In genomic region chr7:92134301-92134700, GRCm38 (mm10) we compare ENCODE assay signal across 21 mouse cellular contexts.
A peak's percentile ranks its signal among the peaks of the same experiment; 100 is the strongest.
DNase-seq lines count a peak whose midpoint lies in the region; ATAC-seq and TF ChIP-seq lines count a peak whose summit lies in the region.
"Had no signal": no experiment of that assay in that cellular context is flagged by ENCODE, and none has a peak within 500 bp of the region (broad histone marks: within the 10 kb centered on the region; RNA-seq: fewer than 3 reads in every experiment).

No protein-coding gene starts in this region.

- in situ Hi-C loops in CH12.LX (cut with MboI; ENCODE audit: low pct_ligation_motif_present, low pct_unique_long_range_greater_than_20kb, low sequenced_read_pairs) = no loop called here

- H3K79me2 ChIP-seq in CH12.LX (replicated peaks; ENCODE audit: control insufficient read depth, extremely low read depth, insufficient read depth, poor library complexity, severe bottlenecking) = no peaks in the 10 kb centered on the region

- no peak for ATAC-seq in kidney, embryonic 14.5 days (ENCODE audit: low FRiP score, low TSS enrichment)
- peak; percentile 79 for ATAC-seq in activated CD4-positive, CD25-positive, alpha-beta regulatory T cell, adult 4 months
- ATAC-seq: forebrain, embryonic 13.5 days; forebrain, postnatal 0 days had no signal

- no peaks in the 10 kb centered on the region for H3K36me3 ChIP-seq in kidney, adult 2 months (ENCODE audit: control insufficient read depth, insufficient read depth, low read length)
- no peaks in the 10 kb centered on the region for H3K36me3 ChIP-seq in kidney, embryonic 14.5 days (ENCODE audit: control insufficient read depth, insufficient read depth, low read length)
- H3K36me3 ChIP-seq in CH12.LX (replicated peaks in 1 of 2; ENCODE audit: control insufficient read depth in 1 of 2, insufficient read depth in 1 of 2, low read length in 1 of 2) = no peaks in the 10 kb centered on the region
- H3K36me3 ChIP-seq: embryonic facial prominence, embryonic 10.5 days; heart, embryonic 15.5 days; hindbrain, embryonic 10.5 days had no signal

- no peaks in the 10 kb centered on the region for H3K9me3 ChIP-seq in kidney, embryonic 14.5 days (ENCODE audit: control insufficient read depth, low read length)
- H3K9me3 ChIP-seq in CH12.LX (replicated peaks; ENCODE audit: low read length) = no peaks in the 10 kb centered on the region
- H3K9me3 ChIP-seq: embryonic facial prominence, embryonic 10.5 days; forebrain, embryonic 13.5 days; heart, embryonic 15.5 days; hindbrain, embryonic 10.5 days had no signal

- TF ChIP-seq CTCF in kidney, adult 2 months (conservative IDR thresholded peaks at IDR 0.05; ENCODE audit: insufficient read depth, insufficient read length, low read depth, low read length) = no peak
- TF ChIP-seq CTCF in CH12.LX (conservative IDR thresholded peaks at IDR 0.05 in 1 of 2, IDR thresholded peaks at IDR 0.05 in 1 of 2; ENCODE audit: low read depth in 2 of 2, low read length in 2 of 2) = no peak

- no peak overlapping the region for H3K9ac ChIP-seq in kidney, embryonic 14.5 days (ENCODE audit: low read depth, low read length)
- no peak overlapping the region for H3K9ac ChIP-seq in CH12.LX (ENCODE audit: insufficient read depth, low read depth)
- H3K9ac ChIP-seq: forebrain, embryonic 13.5 days; forebrain, postnatal 0 days; heart, embryonic 15.5 days; hindbrain, embryonic 14.5 days had no signal

- H3K4me3 ChIP-seq in kidney, adult 2 months (ENCODE audit: insufficient read depth, low read depth, low read length) = no peak overlapping the region
- H3K4me3 ChIP-seq in kidney, embryonic 14.5 days (ENCODE audit: low read length) = no peak overlapping the region
- H3K4me3 ChIP-seq in CH12.LX (replicated peaks in 1 of 3; ENCODE audit: low read depth in 2 of 3, low read length in 2 of 3, poor library complexity in 1 of 3) = no peak overlapping the region
- H3K4me3 ChIP-seq: embryonic facial prominence, embryonic 10.5 days; forebrain, embryonic 13.5 days; heart, adult 2 months; heart, embryonic 15.5 days; hindbrain, embryonic 10.5 days had no signal

- WGBS in kidney, adult 2 months = 58% methylated on average over 3 of the region's 3 CpGs
- 56% methylated on average over 3 of the region's 3 CpGs for WGBS in kidney, embryonic 14.5 days

- no peak overlapping the region for H3K4me2 ChIP-seq in kidney, embryonic 14.5 days (replicated peaks; ENCODE audit: low read depth, low read length)
- H3K4me2 ChIP-seq in CH12.LX (ENCODE audit: insufficient read depth, low read depth, poor library complexity, severe bottlenecking) = no peak overlapping the region
- H3K4me2 ChIP-seq: forebrain, embryonic 13.5 days; heart, embryonic 11.5 days; heart, embryonic 15.5 days; hindbrain, embryonic 14.5 days had no signal

- dilution Hi-C loops in CH12.LX (cut with MboI; ENCODE audit: extremely low pct_ligation_motif_present, extremely low pct_unique_long_range_greater_than_20kb, low sequenced_read_pairs) = no loop called here

- TF ChIP-seq EP300 in CH12.LX (IDR thresholded peaks at IDR 0.05; ENCODE audit: low read length) = peak; percentile 91

- H3K27me3 ChIP-seq in kidney, adult 2 months (replicated peaks; ENCODE audit: control insufficient read depth, insufficient read depth, low read length) = no peaks in the 10 kb centered on the region
- no peaks in the 10 kb centered on the region for H3K27me3 ChIP-seq in kidney, embryonic 14.5 days (ENCODE audit: control insufficient read depth, insufficient read depth, low read length)
- H3K27me3 ChIP-seq in CH12.LX (replicated peaks) = no peaks in the 10 kb centered on the region
- H3K27me3 ChIP-seq: forebrain, embryonic 13.5 days; heart, embryonic 15.5 days had no signal

- no peak for TF ChIP-seq RAD21 in CH12.LX (IDR thresholded peaks at IDR 0.05; ENCODE audit: low read depth, low read length)

- no peak overlapping the region for H3K27ac ChIP-seq in kidney, adult 2 months (ENCODE audit: insufficient read depth, low read depth, low read length)
- no peak overlapping the region for H3K27ac ChIP-seq in kidney, embryonic 14.5 days (ENCODE audit: low read depth, low read length)
- no peak overlapping the region for H3K27ac ChIP-seq in CH12.LX (ENCODE audit: insufficient read depth, low read depth)
- H3K27ac ChIP-seq: embryonic facial prominence, embryonic 10.5 days; forebrain, embryonic 13.5 days; heart, adult 2 months; heart, embryonic 15.5 days; hindbrain, embryonic 10.5 days; hindbrain, embryonic 14.5 days had no signal

- TF ChIP-seq POLR2A in kidney, adult 2 months (IDR thresholded peaks at IDR 0.05; ENCODE audit: low read depth, low read length) = no peak
- no peak for TF ChIP-seq POLR2A in CH12.LX (IDR thresholded peaks at IDR 0.05; ENCODE audit: low read depth, low read length)

- no peaks in the 10 kb centered on the region for H3K4me1 ChIP-seq in kidney, adult 2 months (ENCODE audit: control insufficient read depth, insufficient read depth, low read length)
- H3K4me1 ChIP-seq in kidney, embryonic 14.5 days (ENCODE audit: control insufficient read depth, insufficient read depth, low read length) = no peaks in the 10 kb centered on the region
- peaks cover 0 to 9% of the 10 kb centered on the region in 2 experiments; a peak in 1 of 4 replicates for H3K4me1 ChIP-seq in CH12.LX (ENCODE audit: control insufficient read depth in 1 of 2, insufficient read depth in 2 of 2)
- H3K4me1 ChIP-seq: embryonic facial prominence, embryonic 10.5 days; forebrain, embryonic 13.5 days; heart, embryonic 15.5 days; hindbrain, embryonic 10.5 days had no signal

- peak; percentile 33 for DNase-seq in kidney, adult 2 months
- DNase-seq in 3T3-L1 (ENCODE audit: low read depth, low spot score) = peak; percentile 47
- DNase-seq in CH12.LX (ENCODE audit: extremely low read depth) = peak; percentile 88
- DNase-seq in urinary bladder, postnatal 25 days (ENCODE audit: low spot score) = no peak
- DNase-seq in spleen, postnatal 4 days (ENCODE audit: low spot score in 2 of 2) = no peak
- no peak for DNase-seq in left cerebral cortex, adult 9 months (ENCODE audit: low spot score in 2 of 2)
- DNase-seq: adrenal gland, postnatal 14 days; cerebellum, adult 11-12 months; cerebellum, adult 9-10 months; cerebellum, postnatal 25 days; forebrain, postnatal 0 days; gastrocnemius, postnatal 14 days; heart, adult 2 months had no signal

TF ChIP-seq in CH12.LX, 34 proteins besides CTCF, POLR2A, EP300 and RAD21:
- TF ChIP-seq PAX5 (IDR thresholded peaks at IDR 0.05; ENCODE audit: low read length) (no peak), RCOR1 (conservative IDR thresholded peaks at IDR 0.05; ENCODE audit: low read depth, low read length) (0 out of 2 replicates have a peak, but pooled peaks have one; percentile 74), USF2 (conservative IDR thresholded peaks at IDR 0.05; ENCODE audit: low read depth, low read length) (no peak), SMC3 (IDR thresholded peaks at IDR 0.05; ENCODE audit: low read depth, low read length) (no peak), MAFK (IDR thresholded peaks at IDR 0.05; ENCODE audit: insufficient replicate concordance, low read length) (no peak), ZMIZ1 (IDR thresholded peaks at IDR 0.05; ENCODE audit: low read depth, low read length) (no peak), BHLHE40 (IDR thresholded peaks at IDR 0.05; ENCODE audit: low read depth, low read length) (peak; percentile 44), GABPA (IDR thresholded peaks at IDR 0.05; ENCODE audit: insufficient replicate concordance, low read depth, low read length) (no peak), E2F4 (IDR thresholded peaks at IDR 0.05; ENCODE audit: insufficient replicate concordance, low read depth, low read length) (no peak), ETS1 (conservative IDR thresholded peaks at IDR 0.05; ENCODE audit: low read depth, low read length) (peak; percentile 92), JUND (conservative IDR thresholded peaks at IDR 0.05; ENCODE audit: low read depth, low read length) (peak; percentile 90), UBTF (IDR thresholded peaks at IDR 0.05; ENCODE audit: low read depth, low read length) (no peak), MXI1 (IDR thresholded peaks at IDR 0.05; ENCODE audit: low read depth, low read length) (no peak), JUN (IDR thresholded peaks at IDR 0.05; ENCODE audit: insufficient read depth, low read depth, low read length) (peak; percentile 93), MYC (IDR thresholded peaks at IDR 0.05; ENCODE audit: low read depth, low read length) (no peak), IRF4 (IDR thresholded peaks at IDR 0.05; ENCODE audit: low read depth, low read length) (peak; percentile 86), ELF1 (IDR thresholded peaks at IDR 0.05; ENCODE audit: low read depth, low read length) (no peak), POLR2AphosphoS2 (IDR thresholded peaks at IDR 0.05; ENCODE audit: low read depth, low read length) (no peak), KAT2A (IDR thresholded peaks at IDR 0.05; ENCODE audit: insufficient replicate concordance, low read length) (no peak), MEF2A (IDR thresholded peaks at IDR 0.05; ENCODE audit: borderline replicate concordance, low read depth, low read length) (peak; percentile 99)

Comparison
In these comparisons a context has a peak if more than half of its experiments do, and no peak if none do; other contexts are left out.
1. DNase-seq: peak in kidney, adult 2 months (single experiment), 3T3-L1 (single experiment) and CH12.LX (single experiment); none in urinary bladder, postnatal 25 days (single experiment), spleen, postnatal 4 days (0 of 2) and left cerebral cortex, adult 9 months (0 of 2).